Mouse (Mus musculus) lung, postnatal 4 days (tissue): ENCODE measurements at regions not wholly inside any gene's neighbourhood (a gene's known extent, or its start where the extent isn't known, plus 50 kb on each side); places are given as distances from the start of the nearest gene placed in this dataset.

Experiments
- DNase-seq, 2 experiments: peaks; one replicate each; pipeline ENCODE4 v3.0.0; 2021

GRCm38 (mm10) chr1:128722061-128722471 is 130.0 kb upstream of the Cxcr4 start:
- DNase-seq: peak in 1 of 2 experiments; percentile 35

GRCm38 (mm10) chr1:128714843-128715242 is 122.8 kb upstream of the Cxcr4 start:
- DNase-seq: no peak

DNA sequence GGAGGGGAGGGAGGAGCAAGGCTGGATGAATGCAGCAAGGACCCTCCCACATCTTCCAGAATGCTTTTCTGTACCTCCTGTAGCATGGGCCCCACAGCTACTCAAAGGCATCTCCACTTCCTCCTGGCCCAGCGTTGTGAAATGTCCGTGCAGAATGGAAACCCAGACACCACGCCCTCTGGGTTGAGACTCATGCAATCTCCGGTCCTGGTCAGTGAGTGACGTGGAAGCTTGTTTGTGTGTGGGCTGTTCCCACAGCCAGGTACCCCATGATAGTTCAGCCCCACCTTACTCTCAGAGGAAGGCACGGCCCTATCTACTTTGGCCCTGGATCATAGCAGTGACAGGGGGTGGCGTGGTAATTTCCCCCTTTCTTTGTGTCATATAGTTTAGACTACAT is 120.8 kb upstream of the Cxcr4 start:
- DNase-seq: peak; percentile 74 to 76

- DNase-seq: no peak
Measured at GRCm38 (mm10) chr1:128711121-128711520, 119.0 kb upstream of the Cxcr4 start.

DNA sequence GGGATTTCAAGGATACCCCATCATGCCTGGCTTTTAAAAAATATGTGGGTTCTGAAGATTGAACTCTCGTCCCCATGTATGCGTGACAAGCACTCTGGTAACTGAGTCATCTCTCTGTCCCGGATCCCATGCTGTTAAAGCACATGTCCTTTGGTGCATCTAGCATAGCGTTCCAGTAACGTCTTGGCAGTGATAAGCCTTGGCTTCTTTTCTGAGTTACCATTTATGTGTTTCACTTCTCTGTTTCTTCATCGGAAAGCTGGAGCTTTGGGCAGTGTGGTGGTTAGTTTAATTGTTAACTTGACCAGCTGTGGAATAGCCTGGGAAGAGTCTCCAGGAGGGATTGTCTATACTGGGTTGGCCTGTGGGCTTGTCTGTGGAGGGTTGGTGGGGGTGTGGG is 115.7 kb upstream of the Cxcr4 start:
- no peak for DNase-seq

- DNase-seq: no peak
Measured at GRCm38 (mm10) chr1:128706167-128706566, 114.1 kb upstream of the Cxcr4 start.

GRCm38 (mm10) chr1:128705071-128705503 is 113.0 kb upstream of the Cxcr4 start:
- peak in 1 of 2 experiments; percentile 34 for DNase-seq

GRCm38 (mm10) chr1:128701326-128701725 is 109.2 kb upstream of the Cxcr4 start:
- no peak for DNase-seq

- no peak for DNase-seq
Measured at GRCm38 (mm10) chr1:128697962-128698361, 105.9 kb upstream of the Cxcr4 start.

GRCm38 (mm10) chr1:128695936-128696335 is 103.8 kb upstream of the Cxcr4 start:
- DNase-seq: no peak

DNA sequence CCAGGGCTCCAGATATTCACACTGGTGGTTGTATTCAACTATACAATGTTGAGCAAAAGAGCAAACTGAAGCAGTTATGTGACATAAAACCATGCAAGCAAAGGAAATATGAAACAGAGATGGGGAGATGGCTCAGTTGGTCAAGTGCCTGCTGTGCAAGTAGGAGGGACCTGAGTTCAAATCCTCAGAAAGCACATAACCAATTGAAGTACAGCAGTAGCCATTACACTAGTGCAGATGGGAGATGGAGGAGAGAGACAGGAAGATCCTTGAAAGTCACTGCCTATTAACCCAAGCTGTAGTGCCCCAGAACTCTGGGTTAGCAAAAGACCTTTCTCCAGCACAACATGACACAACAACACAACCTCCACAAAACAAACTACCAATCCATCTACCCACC is 100.7 kb upstream of the Cxcr4 start:
- no peak for DNase-seq

- no peak for DNase-seq
Measured at GRCm38 (mm10) chr1:128692313-128692712, 100.2 kb upstream of the Cxcr4 start.

- DNase-seq: no peak
Measured at GRCm38 (mm10) chr1:128687236-128687927, 95.3 kb upstream of the Cxcr4 start.

DNA sequence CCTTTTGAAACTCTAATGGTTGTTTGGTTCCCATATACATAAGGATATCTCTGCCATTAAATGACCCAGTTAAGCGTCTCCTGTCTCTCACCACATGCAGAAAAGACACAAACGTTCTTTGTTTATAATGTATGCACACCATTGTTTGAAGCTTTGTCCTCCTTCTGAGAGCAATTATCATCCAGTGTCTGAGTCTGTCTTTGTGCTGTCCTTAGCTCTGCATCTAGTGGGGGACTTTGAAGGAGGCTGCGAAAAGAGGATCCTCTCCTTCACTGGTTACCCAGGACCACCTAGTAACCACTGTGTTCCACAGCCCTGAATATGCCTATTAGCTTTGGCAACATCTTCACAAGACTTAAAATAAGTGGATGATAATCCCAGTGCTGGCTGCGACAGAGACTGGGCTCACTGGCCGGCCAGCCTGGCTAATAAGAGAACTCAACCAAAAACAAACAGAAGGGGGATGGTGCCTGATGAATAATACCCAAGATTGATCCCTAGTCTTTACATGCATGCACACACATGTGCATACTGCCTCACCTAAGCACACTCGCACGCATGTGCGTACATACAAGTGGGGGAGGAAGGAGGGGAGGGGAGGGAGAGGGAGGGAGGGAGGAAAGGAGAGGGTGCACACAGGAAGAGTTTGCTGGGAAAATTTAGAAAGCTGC is 93.5 kb upstream of the Cxcr4 start:
- DNase-seq: no peak

- no peak for DNase-seq
Measured at GRCm38 (mm10) chr1:128682942-128683341, 90.8 kb upstream of the Cxcr4 start.

DNA sequence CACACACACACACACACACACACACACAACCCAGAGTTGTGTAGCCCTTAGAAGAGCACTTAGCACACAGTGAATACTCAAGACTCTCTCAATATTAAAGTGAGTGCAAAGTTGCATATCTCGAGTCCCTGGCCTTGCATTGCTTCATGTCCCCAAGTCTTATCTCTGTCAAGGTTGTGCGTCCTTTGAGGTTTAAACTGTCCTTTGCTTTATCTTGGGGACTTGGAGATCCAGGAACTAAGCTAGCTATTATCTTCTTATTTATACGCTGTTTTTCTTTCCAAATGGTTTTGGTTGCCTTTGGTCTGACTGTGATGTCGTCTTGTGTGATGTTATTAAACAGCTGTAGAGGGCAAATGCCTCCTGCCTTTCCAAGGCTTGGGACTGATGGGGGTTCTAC is 89.2 kb upstream of the Cxcr4 start:
- DNase-seq: no peak

DNA sequence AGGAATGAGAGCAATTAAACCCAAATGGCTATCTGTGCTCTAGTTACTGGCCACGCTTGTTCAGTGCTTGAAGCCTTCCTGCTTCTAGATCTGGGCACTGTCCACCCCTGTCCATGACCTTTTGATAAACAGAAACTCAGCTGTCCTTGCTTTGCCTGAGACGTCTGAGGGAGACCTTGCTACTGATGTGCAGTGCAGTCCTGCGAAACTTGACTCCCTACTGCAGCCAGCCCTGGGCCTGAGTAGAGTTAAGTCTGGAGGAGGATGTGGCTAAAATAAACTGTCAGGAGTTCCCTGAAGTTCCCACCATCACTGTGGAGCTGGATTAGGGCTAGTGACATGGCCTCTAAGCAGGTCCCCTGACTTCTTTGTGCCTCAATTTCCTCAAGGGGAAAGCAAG is 88.4 kb upstream of the Cxcr4 start:
- no peak for DNase-seq

- DNase-seq: no peak
Measured at GRCm38 (mm10) chr1:128680012-128680411, 87.9 kb upstream of the Cxcr4 start.

- no peak for DNase-seq
Measured at GRCm38 (mm10) chr1:128679005-128679980, 87.2 kb upstream of the Cxcr4 start.

DNA sequence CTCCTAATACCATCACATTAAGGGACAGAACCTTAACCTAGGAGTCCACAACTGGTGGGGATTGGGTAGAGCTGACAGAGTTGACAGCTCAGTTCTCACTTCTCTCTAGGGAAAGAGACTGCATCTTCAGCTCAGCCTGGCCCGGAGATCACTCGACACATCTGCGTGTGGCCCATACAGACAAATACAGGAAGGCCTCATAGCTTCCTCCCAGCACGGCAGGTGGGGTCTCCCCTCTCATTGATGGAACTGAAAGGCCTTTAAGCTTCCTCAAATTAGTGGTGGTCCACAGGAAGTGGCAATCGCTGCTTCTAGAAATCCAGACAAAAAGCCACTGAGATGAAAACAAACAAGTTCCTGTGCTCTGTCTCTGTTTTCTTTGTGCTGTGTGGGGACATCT is 83.4 kb upstream of the Cxcr4 start:
- DNase-seq: no peak

DNA sequence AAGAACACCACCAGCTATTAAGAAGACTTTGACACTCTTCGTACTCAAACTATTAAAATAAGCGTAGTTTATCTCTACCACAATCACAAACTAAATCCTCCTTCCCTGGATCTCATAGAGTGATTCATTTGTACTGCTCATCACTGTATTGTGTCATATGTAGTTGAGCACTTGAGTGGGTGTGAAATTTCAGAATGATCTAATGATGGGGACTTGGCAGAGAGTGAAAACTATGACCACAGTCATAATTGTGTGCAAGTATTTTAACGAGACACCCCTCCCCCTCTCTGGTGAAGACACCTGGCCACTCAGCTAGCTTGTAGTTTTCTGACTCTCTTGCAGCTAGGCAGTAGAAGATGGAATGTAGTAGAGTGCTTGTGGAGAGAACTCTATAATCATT is 80.2 kb upstream of the Cxcr4 start:
- DNase-seq: no peak

- no peak for DNase-seq
Measured at GRCm38 (mm10) chr1:128671495-128671894, 79.4 kb upstream of the Cxcr4 start.

- no peak for DNase-seq
Measured at GRCm38 (mm10) chr1:128671016-128671415, 78.9 kb upstream of the Cxcr4 start.
